Mouse (Mus musculus): Measurements from ENCODE around the gene Axdnd1.
"Not testable (repeated sequence)": the region's sequence is repeated elsewhere in the genome, so short reads cannot be mapped to it uniquely, and the experiment has no call there.

Gene Axdnd1

DNA sequence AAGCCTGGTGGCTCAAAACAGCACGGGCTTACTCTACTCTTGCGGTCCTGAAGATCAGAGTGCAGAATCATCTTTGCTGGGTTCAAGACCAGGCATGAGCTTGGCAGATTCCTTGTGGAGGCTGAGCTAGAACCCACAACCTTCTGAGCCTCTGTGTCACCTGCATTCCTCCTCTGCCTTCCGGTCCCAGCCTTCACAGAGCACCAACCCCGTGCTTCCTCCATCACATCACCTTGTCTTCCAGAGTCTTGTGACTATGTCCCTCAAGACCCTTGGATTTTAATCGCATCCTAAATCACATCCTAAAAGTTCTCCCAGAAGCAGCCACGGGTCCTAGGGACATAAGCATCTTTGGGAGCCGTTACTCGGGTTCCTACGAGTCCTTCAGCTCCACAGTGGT, 97.8 kb downstream of the Axdnd1 start:
- no peak for DNase-seq

DNA sequence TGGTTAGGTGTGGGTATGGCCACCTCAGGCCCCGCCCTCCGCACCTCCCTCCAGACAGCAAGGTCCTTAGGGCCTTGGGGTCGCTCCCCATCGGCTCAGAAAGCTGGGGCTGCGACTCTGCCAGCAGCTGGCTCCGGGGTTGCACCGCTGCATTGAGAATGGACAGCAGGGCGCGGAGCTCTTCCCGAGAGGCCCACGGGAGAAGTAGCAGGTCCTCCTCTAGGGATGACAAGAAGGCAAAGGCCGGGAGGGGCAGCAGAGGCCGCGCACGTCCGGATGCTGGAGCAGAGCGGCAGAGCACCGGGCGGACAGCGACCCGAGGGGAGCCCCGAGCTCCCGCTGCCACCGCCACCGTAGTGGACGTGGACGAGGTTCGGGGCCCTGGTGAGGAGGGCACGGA, 110.3 kb downstream of the Axdnd1 start, which contains the start of gene Nphs2:
Nphs2 (plus strand) TSS at position 98 of the 400 bp plus-strand sequence.
- DNase-seq, result no peak

DNA sequence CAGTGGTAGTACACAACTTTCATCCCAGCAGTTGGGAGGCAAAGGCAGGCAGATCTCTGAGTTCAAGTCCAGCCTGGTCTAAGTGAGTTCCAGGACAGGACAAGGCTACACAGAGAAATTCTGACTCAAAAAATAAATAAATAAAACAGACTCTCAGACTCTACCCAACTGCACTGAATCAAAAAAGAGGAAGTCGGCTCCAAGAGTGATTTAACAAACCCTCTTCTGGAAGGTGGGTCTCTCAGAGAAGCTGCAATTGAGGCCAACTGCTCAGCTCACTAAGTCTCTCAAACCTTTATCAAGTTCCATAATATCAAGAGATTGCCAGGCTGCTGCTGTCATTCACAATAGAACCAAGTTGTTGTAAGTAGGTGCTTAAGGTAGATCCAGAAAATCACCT, 112.4 kb downstream of the Axdnd1 start:
- no peak for DNase-seq

DNA sequence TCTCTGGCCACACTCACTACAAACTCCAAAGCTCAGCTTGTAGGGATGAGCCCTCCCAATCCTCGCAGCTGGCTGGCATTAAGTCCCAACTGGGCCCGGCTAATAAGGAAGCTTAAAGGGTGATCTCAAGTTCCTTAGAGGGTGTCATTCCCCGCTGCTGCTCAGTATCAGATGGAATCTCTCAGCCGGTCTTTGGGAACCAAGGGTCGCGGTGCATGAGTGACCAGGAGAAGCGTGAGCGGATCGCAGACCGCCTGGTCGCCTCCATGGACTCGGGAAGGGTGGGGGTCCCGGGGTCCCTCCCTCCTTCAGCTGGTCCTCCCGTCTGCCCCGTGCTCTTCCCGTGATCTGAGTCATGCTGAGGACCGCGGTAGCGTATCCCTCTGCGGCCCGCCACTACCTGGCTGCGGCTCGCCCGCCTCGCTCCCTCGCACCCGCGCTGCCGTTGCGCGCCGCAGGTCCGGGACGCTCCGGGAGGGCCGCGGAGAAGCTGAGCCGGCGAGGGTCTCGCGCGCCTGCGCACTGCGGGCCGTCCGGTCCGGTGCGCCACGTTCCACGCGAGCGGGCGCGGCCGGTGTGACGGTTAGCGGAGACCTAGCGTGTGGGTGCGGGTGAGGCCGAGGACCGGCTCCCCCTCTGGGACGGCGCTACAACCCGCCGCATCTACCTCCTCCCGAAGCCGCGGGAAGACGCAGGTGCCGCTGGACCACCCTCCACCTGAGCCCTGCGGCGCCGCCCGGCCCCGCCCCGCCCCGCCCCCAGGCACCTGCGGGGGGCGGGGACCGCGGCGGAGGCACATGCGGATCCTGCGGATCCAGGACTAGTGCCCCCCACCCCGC, 117.8 kb downstream of the Axdnd1 start, which contains the start of gene Tdrd5:
Tdrd5 (minus strand) TSS at position 754 of the 839 bp plus-strand sequence.
- DNase-seq, result peak; percentile 11

DNA sequence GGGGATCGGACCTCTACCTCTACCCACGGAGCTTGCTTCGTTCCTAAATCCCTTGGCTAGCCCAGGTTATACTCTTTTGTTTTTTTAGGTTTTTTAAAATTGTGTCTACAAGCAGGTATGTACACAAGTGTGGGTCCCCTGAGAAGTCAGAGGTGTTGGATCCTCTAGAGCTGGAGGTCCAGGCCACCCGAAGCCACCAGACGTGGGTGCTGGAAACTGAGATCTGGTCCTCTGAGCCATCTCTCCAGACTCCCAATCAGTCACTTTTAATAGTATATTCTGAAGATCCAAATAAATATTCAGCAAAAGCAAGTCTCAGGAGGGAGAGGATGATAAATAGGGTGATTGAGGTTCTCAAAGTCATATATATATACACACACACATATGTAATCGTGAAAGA, 130.9 kb downstream of the Axdnd1 start:
- DNase-seq, result no peak

DNA sequence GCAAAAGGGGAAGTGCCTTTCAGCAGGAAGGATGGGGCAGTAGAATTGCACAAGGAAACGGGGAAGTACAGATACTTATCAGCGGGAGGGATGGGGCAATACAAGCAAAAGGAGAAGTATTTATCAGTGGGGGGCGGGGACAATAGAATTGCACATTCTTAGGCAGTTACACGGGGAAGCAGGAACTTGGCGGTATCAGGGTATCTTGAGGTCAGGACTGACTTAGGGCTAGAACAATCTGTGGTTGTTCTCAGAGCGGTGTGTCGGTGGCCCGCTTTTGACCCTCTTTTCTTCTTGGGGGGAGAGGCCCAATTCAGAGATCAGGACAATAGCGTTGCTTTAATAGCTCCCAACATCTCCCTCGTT, 131.8 kb downstream of the Axdnd1 start:
- DNase-seq, result not testable (repeated sequence)

DNA sequence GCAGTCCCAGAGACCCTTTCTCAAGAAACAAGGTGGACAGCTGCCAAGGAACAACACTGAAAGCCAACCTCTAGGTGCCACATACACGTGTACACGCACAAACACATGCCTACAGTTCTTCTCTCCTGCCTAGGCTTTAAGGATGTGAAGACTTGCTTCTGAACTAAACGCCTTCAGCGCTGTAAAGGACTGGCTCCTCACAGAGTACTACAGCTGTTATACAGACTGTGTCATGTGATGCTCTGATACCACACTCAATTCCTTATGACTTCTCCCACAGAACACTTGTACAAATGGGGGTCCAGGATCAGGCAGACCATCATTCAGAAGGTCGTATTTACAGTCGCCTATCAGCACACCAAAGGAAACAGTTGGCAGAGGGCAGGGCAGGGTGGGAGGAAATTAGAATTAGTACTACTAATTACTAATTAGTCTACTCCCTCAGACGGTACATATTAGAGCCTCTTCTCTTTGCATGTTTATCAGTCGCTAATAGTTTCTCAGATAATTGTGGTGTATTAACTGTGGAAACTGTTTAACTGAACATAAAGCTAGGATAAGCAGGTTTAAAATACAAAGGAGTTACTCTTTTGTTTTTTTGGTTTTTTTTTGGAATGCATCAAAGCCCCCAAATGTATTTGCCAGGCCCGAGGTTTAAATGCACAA, 132.3 kb downstream of the Axdnd1 start:
- DNase-seq, result no peak

DNA sequence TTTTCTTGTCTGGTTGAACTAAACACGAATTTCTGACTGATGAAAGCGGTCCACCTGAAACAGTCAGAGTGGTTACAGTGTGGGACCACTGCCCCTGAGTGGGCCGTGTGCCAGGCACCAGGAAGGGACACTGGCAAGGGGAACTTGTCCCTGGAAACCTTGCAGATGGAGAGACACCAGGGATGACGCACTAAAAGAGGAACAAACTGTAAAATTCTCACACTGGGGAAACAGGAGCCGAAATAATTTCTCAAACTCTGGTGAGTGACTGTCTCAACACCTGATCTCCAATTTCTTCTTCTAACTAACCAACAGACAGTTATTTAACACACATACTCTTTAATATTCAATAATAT, 135.4 kb downstream of the Axdnd1 start:
- no peak for DNase-seq

DNA sequence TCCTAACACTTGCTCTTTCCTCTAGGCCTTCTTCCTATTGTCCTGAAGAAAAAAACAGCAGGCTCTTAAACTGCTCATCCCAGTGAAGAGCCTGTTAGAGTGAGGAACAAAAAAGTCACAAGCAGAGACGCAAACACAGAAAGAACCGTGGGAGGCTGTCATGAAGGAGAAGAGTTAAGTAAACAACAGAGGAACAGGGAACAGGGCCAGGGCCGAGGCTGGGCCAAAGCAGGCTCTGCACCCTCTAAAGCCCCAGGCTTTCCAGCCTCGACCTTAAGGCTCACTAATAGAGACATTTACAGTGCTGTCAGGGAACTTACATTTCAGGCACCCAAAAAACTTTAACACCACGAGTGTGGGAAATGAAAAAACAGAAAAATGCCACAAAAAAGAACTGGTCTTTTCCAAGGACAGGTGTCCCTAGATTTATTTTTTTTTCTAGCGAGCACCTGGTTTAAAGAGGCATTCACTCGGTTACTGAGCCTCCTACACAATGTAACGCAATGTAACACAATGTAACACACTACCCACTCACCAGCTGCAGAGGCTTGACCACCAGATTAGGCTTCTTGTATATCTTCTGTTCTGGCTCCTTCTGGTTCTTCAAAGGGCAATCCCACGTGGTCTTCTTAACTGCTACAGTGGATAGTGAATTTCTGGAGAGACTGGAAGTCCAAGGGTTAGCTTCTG, 136.0 kb downstream of the Axdnd1 start:
- DNase-seq, result no peak

DNA sequence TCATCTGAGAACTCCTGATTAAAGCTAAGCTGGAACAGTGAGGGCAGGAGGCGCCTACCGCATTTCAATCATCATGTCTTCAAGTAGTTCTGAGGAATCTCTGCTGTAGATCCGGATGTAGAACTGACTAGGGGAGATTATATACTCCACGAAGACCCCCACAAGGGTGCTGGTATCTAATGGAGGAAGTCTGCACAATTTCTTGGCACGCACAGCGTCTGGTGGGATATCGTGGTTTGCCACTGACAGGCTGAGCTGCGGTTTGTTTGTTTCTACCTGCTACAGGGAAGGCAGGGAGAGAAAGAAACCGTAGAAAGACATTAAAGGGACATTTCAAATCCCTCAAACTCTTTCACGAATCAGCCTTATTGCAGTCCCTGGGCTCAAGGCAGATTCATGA, 136.8 kb downstream of the Axdnd1 start:
- no peak for DNase-seq

DNA sequence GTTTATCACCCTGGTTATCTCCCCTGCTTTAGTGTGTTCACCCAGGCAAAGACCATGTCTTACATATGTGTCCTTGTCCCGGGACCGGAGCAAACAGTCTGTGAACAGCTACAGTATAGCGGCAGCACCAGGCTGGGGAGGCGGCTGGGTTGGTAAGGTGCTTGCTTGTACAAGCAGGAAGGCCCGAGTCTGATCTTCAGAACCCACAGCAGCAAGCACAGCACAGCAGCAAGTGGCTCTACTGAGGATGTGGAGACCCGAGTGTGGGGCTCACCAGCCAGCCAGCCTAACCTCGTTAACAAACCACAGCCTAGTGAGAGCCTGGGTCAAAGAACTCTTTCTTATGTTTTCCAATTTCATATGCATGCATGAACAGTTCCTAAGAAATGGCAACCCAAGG, 140.8 kb downstream of the Axdnd1 start:
- no peak for DNase-seq

DNA sequence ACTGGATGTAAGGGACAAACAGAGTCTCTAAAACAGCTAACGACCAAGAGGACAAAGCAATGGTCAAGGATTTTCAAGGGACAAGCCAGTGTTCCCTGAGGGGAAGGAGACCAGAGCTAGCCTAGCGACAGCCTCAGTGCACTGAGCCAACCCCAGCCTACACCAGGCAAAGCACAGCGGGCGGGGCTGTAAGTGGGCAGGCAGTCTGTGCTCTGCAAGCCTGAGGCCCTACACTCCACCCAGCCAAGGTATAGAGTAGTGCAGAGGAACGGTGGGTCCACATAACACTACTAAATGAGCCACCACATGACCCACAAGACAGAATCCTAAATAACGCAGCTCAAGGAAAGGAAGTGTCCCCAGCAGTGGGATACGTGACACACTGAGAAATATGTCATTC, 147.3 kb downstream of the Axdnd1 start:
- DNase-seq, result no peak
